Mouse (Mus musculus): ENCODE measurements around the gene Dop1a. TPM values are rescaled to one million over a fixed set of nuclear protein-coding genes. Genes with fewer than 3 reads are reported as not detected.
"Not testable (repeated sequence)": the region's sequence is repeated elsewhere in the genome, so short reads cannot be mapped to it uniquely, and the experiment has no call there.

The Dop1a gene
- polyA plus RNA-seq, 1 experiment from 2014 or later = 29.2 TPM

DNA sequence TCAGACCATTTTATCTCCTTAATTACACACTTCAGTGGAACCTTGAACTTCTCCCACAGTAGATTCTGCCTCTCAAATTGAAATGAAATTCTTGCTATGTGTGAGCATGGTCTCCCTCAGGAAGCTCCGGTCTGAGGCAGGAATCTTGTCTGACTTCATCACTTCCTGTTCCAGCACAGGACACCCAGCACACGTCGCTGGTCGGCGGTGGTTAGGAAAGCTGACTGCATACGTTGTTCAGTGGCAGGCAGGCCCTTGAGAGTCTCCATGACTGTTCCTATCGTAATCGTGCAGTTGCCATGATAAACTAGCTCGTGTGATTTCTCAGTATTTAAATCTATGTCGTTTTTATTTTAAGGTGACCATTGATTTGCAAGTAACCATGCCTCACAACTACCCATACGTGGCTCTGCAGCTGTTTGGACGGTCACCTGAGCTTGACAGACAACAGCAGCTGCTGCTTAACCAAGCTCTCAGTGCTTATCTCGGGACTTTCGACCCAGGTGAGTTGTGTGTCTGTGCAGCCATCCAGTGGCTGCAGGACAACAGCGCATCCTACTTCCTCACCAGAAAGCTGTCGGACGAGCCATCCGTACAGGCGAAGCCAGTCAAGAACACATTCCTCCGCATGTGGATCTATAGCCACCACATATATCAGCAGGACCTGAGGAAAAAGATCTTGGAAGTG, 106.8 kb downstream of the Dop1a start:
- Histone ChIP-seq H3K36me3 (ENCODE audit: control insufficient read depth, insufficient read depth, low read length) (peaks cover 8% of the 10 kb centered on the region; the same call in 1 of the 2 replicates), H3K4me3 (ENCODE audit: low read depth, low read length) (no peak overlapping the region), H3K27me3 (ENCODE audit: control insufficient read depth, insufficient read depth, low read length) (no peaks in the 10 kb centered on the region), H3K27ac (ENCODE audit: low read length) (no peak overlapping the region), H3K9ac (replicated peaks; ENCODE audit: low read depth, low read length) (no peak overlapping the region), H3K4me1 (ENCODE audit: control insufficient read depth, insufficient read depth, low read length) (peaks cover 7% of the 10 kb centered on the region; the same call in 1 of the 2 replicates), H3K4me2 (replicated peaks; ENCODE audit: low read depth, low read length) (no peak overlapping the region), H3K9me3 (ENCODE audit: control insufficient read depth, low read depth, low read length) (no peaks in the 10 kb centered on the region)
- no peak for ATAC-seq (ENCODE audit: insufficient number of reproducible peaks, insufficient read depth, low FRiP score, low read depth)
- 77% methylated on average over 20 of the region's 20 CpGs for WGBS

DNA sequence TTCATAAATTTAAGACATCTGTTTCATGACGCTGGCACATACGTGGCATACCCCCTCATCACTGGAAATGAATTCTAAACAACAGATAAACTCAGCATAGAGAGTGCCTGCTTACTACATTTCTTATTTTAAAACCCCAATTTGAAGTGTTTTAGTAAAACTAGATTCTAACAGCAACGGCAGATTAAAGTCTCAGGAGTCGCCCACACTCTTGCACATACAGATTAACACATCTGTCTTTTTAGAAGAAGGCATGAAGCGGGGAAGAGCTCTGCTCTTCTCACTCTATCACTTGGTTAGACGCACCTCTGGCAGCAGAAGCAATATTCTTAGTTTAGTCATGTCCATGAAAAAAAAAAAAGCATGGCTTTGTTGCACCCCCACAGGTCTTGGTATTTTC, 108.2 kb downstream of the Dop1a start:
- Histone ChIP-seq H3K4me1 (ENCODE audit: control insufficient read depth, insufficient read depth, low read length) (peaks cover 7% of the 10 kb centered on the region; the same call in 1 of the 2 replicates), H3K4me2 (replicated peaks; ENCODE audit: low read depth, low read length) (no peak overlapping the region), H3K27me3 (ENCODE audit: control insufficient read depth, insufficient read depth, low read length) (no peaks in the 10 kb centered on the region), H3K36me3 (ENCODE audit: control insufficient read depth, insufficient read depth, low read length) (no peaks in the 10 kb centered on the region), H3K9me3 (ENCODE audit: control insufficient read depth, low read depth, low read length) (no peaks in the 10 kb centered on the region), H3K27ac (ENCODE audit: low read length) (no peak overlapping the region), H3K4me3 (ENCODE audit: low read depth, low read length) (no peak overlapping the region), H3K9ac (replicated peaks; ENCODE audit: low read depth, low read length) (no peak overlapping the region)
- 89% methylated on average over 6 of the region's 6 CpGs for WGBS
- ATAC-seq (ENCODE audit: insufficient number of reproducible peaks, insufficient read depth, low FRiP score, low read depth) = no peak

DNA sequence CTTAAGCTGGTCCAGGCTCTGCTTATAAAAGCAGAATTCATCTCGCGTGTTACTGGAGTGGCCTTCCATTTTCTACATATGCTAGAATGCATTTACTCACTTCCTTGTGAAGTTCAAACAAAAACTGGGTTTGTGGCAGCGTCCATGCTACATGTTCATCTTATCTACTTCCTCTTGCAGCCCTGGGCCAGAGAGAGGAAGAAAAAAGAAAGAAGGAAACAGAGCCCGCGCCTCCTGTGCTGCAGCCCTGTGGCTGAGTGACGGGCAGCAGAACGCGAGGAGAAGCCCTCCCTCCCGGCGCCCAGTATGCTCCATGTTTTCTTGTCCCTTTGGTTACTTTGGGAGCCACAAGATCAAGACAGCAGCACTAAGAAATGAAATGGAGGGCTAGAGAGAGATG, 112.7 kb downstream of the Dop1a start:
- no peaks in the 10 kb centered on the region for H3K36me3 ChIP-seq (ENCODE audit: control insufficient read depth, insufficient read depth, low read length)
- H3K27me3 ChIP-seq (ENCODE audit: control insufficient read depth, insufficient read depth, low read length) = no peaks in the 10 kb centered on the region
- H3K27ac ChIP-seq (ENCODE audit: low read length) = no peak overlapping the region
- no peak overlapping the region for H3K4me3 ChIP-seq (ENCODE audit: low read depth, low read length)
- ATAC-seq (ENCODE audit: insufficient number of reproducible peaks, insufficient read depth, low FRiP score, low read depth) = no peak
- 82% methylated on average over 10 of the region's 10 CpGs for WGBS
- no peaks in the 10 kb centered on the region for H3K4me1 ChIP-seq (ENCODE audit: control insufficient read depth, insufficient read depth, low read length)
- H3K4me2 ChIP-seq (replicated peaks; ENCODE audit: low read depth, low read length) = no peak overlapping the region
- H3K9me3 ChIP-seq (ENCODE audit: control insufficient read depth, low read depth, low read length) = no peaks in the 10 kb centered on the region
- no peak overlapping the region for H3K9ac ChIP-seq (replicated peaks; ENCODE audit: low read depth, low read length)

DNA sequence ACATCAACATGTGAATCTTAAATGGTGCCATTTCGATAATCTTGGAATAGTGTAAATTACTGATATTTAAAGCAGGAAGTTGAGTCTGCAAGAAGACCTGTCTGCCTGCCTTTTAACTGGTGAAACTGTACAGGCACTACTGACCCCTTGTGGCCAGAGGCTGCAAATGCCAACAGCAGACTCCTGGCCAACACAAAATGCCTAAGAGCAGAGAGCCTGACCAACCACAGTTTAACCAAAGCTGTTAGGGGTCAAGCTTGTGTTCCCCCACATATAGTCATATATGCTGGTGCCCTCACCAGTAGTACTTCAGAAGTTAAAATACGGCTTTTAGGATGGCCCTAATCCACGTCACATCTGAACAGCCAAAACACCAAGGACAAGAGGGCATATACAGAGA, 116.8 kb downstream of the Dop1a start:
- H3K9me3 ChIP-seq (ENCODE audit: control insufficient read depth, low read depth, low read length) = no peaks in the 10 kb centered on the region
- no peak overlapping the region for H3K9ac ChIP-seq (replicated peaks; ENCODE audit: low read depth, low read length)
- H3K4me2 ChIP-seq (replicated peaks; ENCODE audit: low read depth, low read length) = no peak overlapping the region
- WGBS = 51% methylated on average over 3 of the region's 3 CpGs
- H3K4me3 ChIP-seq (ENCODE audit: low read depth, low read length) = no peak overlapping the region
- no peaks in the 10 kb centered on the region for H3K4me1 ChIP-seq (ENCODE audit: control insufficient read depth, insufficient read depth, low read length)
- H3K27ac ChIP-seq (ENCODE audit: low read length) = no peak overlapping the region
- H3K27me3 ChIP-seq (ENCODE audit: control insufficient read depth, insufficient read depth, low read length) = no peaks in the 10 kb centered on the region
- ATAC-seq (ENCODE audit: insufficient number of reproducible peaks, insufficient read depth, low FRiP score, low read depth) = no peak
- H3K36me3 ChIP-seq (ENCODE audit: control insufficient read depth, insufficient read depth, low read length) = no peaks in the 10 kb centered on the region

DNA sequence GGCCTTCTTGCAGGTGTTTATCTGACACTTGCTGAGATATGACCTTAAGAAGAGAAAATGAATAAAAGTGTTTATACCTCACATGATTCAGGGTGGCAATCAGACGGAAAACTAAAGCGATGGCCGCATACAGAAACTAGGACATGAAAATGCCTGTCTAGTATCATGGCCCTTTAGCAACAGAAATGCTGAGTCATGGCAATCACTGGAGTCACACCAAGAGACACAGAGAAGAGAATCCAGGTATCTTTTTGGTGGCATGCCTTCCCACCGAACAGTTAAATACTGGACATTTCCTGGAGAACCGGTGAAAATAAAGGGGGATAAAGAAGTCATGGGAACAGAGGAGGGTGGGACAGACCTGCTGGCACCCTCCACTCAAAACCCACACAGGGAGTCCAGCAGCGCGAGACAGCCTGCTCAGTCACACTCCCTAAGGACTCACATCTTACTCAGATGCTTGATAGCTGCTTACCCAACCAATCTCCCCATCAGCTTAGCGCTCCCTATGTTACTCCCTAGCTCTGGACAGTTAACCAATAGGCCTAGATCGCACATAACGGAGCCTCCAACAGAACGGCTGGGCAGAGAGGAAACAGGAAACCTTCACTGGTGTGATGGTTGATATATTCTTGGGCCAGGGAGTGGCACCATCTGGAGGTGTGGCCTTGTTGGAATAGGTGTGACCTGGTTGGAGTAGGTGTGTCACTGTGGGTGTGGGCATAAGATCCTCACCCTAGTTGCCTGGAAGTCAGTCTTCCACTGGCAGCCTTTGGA, 120.3 kb downstream of the Dop1a start:
- Histone ChIP-seq H3K4me3 (ENCODE audit: low read depth, low read length) (no peak overlapping the region), H3K9me3 (ENCODE audit: control insufficient read depth, low read depth, low read length) (no peaks in the 10 kb centered on the region), H3K27ac (ENCODE audit: low read length) (no peak overlapping the region), H3K9ac (replicated peaks; ENCODE audit: low read depth, low read length) (no peak overlapping the region), H3K4me2 (replicated peaks; ENCODE audit: low read depth, low read length) (no peak overlapping the region), H3K4me1 (ENCODE audit: control insufficient read depth, insufficient read depth, low read length) (no peaks in the 10 kb centered on the region), H3K36me3 (ENCODE audit: control insufficient read depth, insufficient read depth, low read length) (no peaks in the 10 kb centered on the region), H3K27me3 (ENCODE audit: control insufficient read depth, insufficient read depth, low read length) (no peaks in the 10 kb centered on the region)
- WGBS = 87% methylated on average over 11 of the region's 11 CpGs
- no peak for ATAC-seq (ENCODE audit: insufficient number of reproducible peaks, insufficient read depth, low FRiP score, low read depth)

DNA sequence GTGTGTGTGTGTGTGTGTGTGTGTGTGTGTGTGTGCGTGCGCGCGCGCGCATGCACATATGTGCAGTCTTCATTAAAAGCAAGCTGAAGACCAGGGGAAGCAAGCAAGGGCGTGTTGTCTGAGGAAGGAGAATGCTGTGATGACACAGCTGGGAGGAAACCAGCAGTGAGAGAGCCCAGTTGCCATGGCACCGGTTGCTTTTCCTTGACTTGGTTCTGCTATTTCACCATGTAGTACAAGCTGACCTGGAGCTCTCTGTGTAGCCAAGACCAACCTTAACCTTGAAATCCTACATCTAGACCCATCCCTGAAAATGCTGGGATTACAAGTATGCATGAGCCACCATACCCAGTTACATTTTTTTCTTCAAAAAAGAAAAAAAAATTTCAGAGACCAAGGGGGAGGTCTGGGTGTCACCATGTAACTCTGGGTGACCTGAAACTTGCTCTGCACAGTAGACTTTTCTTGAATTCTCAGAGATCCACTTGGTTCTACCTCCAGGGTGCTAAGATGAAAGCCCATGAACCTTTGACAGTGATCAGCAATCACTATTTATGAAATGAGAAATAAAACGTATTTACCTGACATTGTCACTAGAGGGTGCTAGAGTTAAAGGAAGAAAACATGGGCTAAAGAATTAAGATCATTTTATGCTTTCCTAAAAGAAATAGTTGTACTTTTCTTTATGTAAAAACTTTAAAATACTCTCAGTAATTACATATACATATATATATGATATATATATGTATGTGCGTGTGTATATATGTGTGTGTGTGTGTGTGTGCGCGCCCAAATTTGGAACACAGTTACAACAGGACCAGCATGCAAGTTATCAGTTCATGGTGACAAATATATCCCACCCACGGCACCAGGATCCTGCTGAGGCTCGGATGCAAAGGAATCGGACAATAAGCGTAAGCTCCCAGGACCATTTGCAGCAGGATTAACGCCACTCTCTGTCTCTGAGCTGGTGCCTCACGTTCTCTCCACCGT, 126.0 kb downstream of the Dop1a start:
- H3K4me1 ChIP-seq (ENCODE audit: control insufficient read depth, insufficient read depth, low read length) = no peaks in the 10 kb centered on the region

DNA sequence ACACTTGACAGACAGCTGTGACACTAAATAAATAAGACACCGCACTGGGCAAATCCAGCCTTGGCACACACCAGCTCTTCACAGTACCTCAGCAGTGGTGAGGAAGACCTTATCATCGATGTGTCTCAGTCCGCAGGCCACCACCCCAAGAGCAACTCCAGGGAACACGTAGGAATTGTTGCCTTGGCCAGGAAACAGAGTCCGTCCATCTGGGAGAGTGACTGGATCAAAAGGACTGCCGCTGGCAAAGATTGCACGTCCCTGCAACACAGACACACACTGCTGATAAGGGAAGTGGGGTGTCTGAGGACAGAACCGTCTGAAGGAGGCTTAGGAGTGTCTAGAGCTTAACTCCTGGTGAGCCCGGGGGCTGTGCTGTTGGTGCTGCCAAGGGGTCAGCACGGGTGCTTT, 127.4 kb downstream of the Dop1a start:
- not testable (repeated sequence) for H3K4me1 ChIP-seq (ENCODE audit: control insufficient read depth, insufficient read depth, low read length); H3K27ac ChIP-seq (ENCODE audit: low read length); H3K27me3 ChIP-seq (ENCODE audit: control insufficient read depth, insufficient read depth, low read length); H3K4me2 ChIP-seq (replicated peaks; ENCODE audit: low read depth, low read length); ATAC-seq (ENCODE audit: insufficient number of reproducible peaks, insufficient read depth, low FRiP score, low read depth); H3K9me3 ChIP-seq (ENCODE audit: control insufficient read depth, low read depth, low read length); H3K4me3 ChIP-seq (ENCODE audit: low read depth, low read length); H3K36me3 ChIP-seq (ENCODE audit: control insufficient read depth, insufficient read depth, low read length); H3K9ac ChIP-seq (replicated peaks; ENCODE audit: low read depth, low read length)
- 50% methylated on average over 10 of the region's 10 CpGs for WGBS

More for the DNA sequence above, 126.0 kb downstream of the Dop1a start:
- Histone ChIP-seq H3K36me3 (ENCODE audit: control insufficient read depth, insufficient read depth, low read length) (no peaks in the 10 kb centered on the region), H3K9me3 (ENCODE audit: control insufficient read depth, low read depth, low read length) (no peaks in the 10 kb centered on the region), H3K27ac (ENCODE audit: low read length) (no peak overlapping the region), H3K4me3 (ENCODE audit: low read depth, low read length) (no peak overlapping the region), H3K4me2 (replicated peaks; ENCODE audit: low read depth, low read length) (no peak overlapping the region), H3K27me3 (ENCODE audit: control insufficient read depth, insufficient read depth, low read length) (no peaks in the 10 kb centered on the region), H3K9ac (replicated peaks; ENCODE audit: low read depth, low read length) (no peak overlapping the region)
- 76% methylated on average over 19 of the region's 19 CpGs for whole genome bisulfite sequencing
- ATAC-seq (ENCODE audit: insufficient number of reproducible peaks, insufficient read depth, low FRiP score, low read depth) = no peak

DNA sequence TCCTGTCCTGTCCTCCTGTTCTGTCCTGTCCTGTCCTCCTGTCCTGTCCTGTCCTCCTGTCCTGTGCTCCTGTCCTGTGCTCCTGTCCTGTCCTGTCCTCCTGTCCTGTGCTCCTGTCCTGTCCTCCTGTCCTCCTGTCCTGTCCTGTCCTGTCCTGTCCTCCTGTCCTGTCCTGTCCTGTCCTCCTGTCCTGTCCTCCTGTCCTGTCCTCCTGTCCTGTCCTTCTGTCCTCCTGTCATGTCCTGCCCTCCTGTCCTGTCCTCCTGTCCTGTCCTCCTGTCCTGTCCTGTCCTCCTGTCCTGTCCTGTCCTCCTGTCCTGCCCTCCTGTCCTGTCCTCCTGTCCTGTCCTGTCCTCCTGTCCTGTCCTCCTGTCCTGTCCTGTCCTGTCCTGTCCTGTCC, 130.0 kb downstream of the Dop1a start:
- not testable (repeated sequence) for H3K27ac ChIP-seq (ENCODE audit: low read length); H3K4me2 ChIP-seq (replicated peaks; ENCODE audit: low read depth, low read length); H3K4me1 ChIP-seq (ENCODE audit: control insufficient read depth, insufficient read depth, low read length); H3K9ac ChIP-seq (replicated peaks; ENCODE audit: low read depth, low read length); H3K27me3 ChIP-seq (ENCODE audit: control insufficient read depth, insufficient read depth, low read length); ATAC-seq (ENCODE audit: insufficient number of reproducible peaks, insufficient read depth, low FRiP score, low read depth); H3K9me3 ChIP-seq (ENCODE audit: control insufficient read depth, low read depth, low read length); H3K36me3 ChIP-seq (ENCODE audit: control insufficient read depth, insufficient read depth, low read length); H3K4me3 ChIP-seq (ENCODE audit: low read depth, low read length)

All from stomach, embryonic 14.5 days (tissue).